Mouse (Mus musculus): ENCODE results near the gene Exoc2.

- TF ChIP-seq CTCF (IDR thresholded peaks at IDR 0.05; ENCODE audit: low read depth) (no peak), EP300 (IDR thresholded peaks at IDR 0.05; ENCODE audit: low read depth) (no peak)
Observed at GRCm38 (mm10) chr13:30792741-30793140, 181.2 kb downstream of the Exoc2 start.
